Mouse (Mus musculus): ENCODE data around the gene Sprr2i. TPM values are rescaled to one million over a fixed set of nuclear protein-coding genes. Genes with fewer than 3 reads are reported as not detected.

The Sprr2i gene
- total RNA-seq (2021) = not detected
- long read RNA-seq, experiment 1 = 0 reads
- long read RNA-seq, experiment 2 = 0 reads

GRCm38 (mm10) chr3:92407691-92408090 lies at the start of gene Sprr2i:
Gene Sprr2i (plus strand): TSS chr3:92407991.
- DNase-seq = no peak
- intact Hi-C loops (cut with DNase I) = no loop called here

- intact Hi-C loops (cut with DNase I) = no loop called here
- DNase-seq = no peak
Observed at GRCm38 (mm10) chr3:92361619-92362018, 46.2 kb upstream of the Sprr2i start.

- intact Hi-C loops (cut with DNase I) = no loop called here
Observed at GRCm38 (mm10) chr3:92364887-92365286, 42.9 kb upstream of the Sprr2i start, which contains the start of gene Sprr2f. Gene Sprr2f (plus strand): TSS chr3:92365187.

GRCm38 (mm10) chr3:92373613-92374012 lies 34.2 kb upstream of the Sprr2i start:
- no peak for DNase-seq
- intact Hi-C loops (cut with DNase I) = no loop called here

More at GRCm38 (mm10) chr3:92364887-92365286, 42.9 kb upstream of the Sprr2i start, which contains the start of gene Sprr2f:
- DNase-seq = no peak

GRCm38 (mm10) chr3:92385385-92385784 lies 22.4 kb upstream of the Sprr2i start, which contains the start of gene Sprr2h:
Gene Sprr2h (plus strand): TSS chr3:92385685.
- no peak for DNase-seq
- intact Hi-C loops (cut with DNase I) = no loop called here

- no peak for DNase-seq
- intact Hi-C loops (cut with DNase I) = no loop called here
Observed at GRCm38 (mm10) chr3:92394301-92394700, 13.5 kb upstream of the Sprr2i start.

GRCm38 (mm10) chr3:92417782-92418181 lies 10.0 kb downstream of the Sprr2i start, which contains the start of gene Sprr2j-ps:
Gene Sprr2j-ps (plus strand): TSS chr3:92418082.
- intact Hi-C loops (cut with DNase I) = no loop called here
- no peak for DNase-seq

GRCm38 (mm10) chr3:92429323-92429722 lies 21.5 kb downstream of the Sprr2i start, which contains the start of gene Gm9774:
Gene Gm9774 (minus strand): TSS chr3:92429423.
- intact Hi-C loops (cut with DNase I) = no loop called here
- DNase-seq = no peak

- intact Hi-C loops (cut with DNase I) = no loop called here
- no peak for DNase-seq
Observed at GRCm38 (mm10) chr3:92432282-92432681, 24.5 kb downstream of the Sprr2i start, which contains the start of gene Sprr2k. Gene Sprr2k (plus strand): TSS chr3:92432582.

GRCm38 (mm10) chr3:92438689-92439088 lies 30.9 kb downstream of the Sprr2i start, which contains the start of gene Sprr1b:
Gene Sprr1b (minus strand): TSS chr3:92438789.
- intact Hi-C loops (cut with DNase I) = no loop called here
- DNase-seq = no peak

GRCm38 (mm10) chr3:92440177-92440576 lies 32.4 kb downstream of the Sprr2i start:
- intact Hi-C loops (cut with DNase I) = no loop called here
- no peak for DNase-seq

GRCm38 (mm10) chr3:92455151-92455550 lies 47.4 kb downstream of the Sprr2i start:
- intact Hi-C loops (cut with DNase I) = no loop called here
- no peak for DNase-seq

GRCm38 (mm10) chr3:92458620-92459019 lies 50.8 kb downstream of the Sprr2i start, which contains the start of gene Sprr3:
Gene Sprr3 (minus strand): TSS chr3:92458720.
- intact Hi-C loops (cut with DNase I) = no loop called here
- no peak for DNase-seq

Other genes with a start within 250 kb of the Sprr2i start
- not detected for gene Sprr2a1, start 192.2 kb upstream of the Sprr2i start, total RNA-seq (2021)
- gene Sprr2a2, start 192.1 kb upstream of the Sprr2i start, total RNA-seq (2021) = not detected
- gene Sprr2a3, start 122.6 kb upstream of the Sprr2i start, total RNA-seq (2021) = not detected
- not detected for gene Sprr2b, start 91.4 kb upstream of the Sprr2i start, total RNA-seq (2021)
- gene Sprr2d, start 68.9 kb upstream of the Sprr2i start, total RNA-seq (2021) = not detected
- gene Sprr2e, start 55.8 kb upstream of the Sprr2i start, total RNA-seq (2021) = not detected
- not detected for gene Sprr2f, start 42.8 kb upstream of the Sprr2i start, total RNA-seq (2021)
- gene Sprr2h, start 22.3 kb upstream of the Sprr2i start, total RNA-seq (2021) = not detected
- gene Sprr2j-ps, start 10.1 kb downstream of the Sprr2i start, total RNA-seq (2021) = not detected
- gene Gm9774, start 21.4 kb downstream of the Sprr2i start, total RNA-seq (2021) = 1 to 10 TPM; 2.2 to 2.9 TPM
- gene Sprr2k, start 24.6 kb downstream of the Sprr2i start, total RNA-seq (2021) = not detected
- gene Sprr1b, start 30.8 kb downstream of the Sprr2i start, total RNA-seq (2021) = not detected
- not detected for gene Sprr3, start 50.7 kb downstream of the Sprr2i start, total RNA-seq (2021)
- gene Sprr1a, start 77.9 kb downstream of the Sprr2i start, total RNA-seq (2021) = not detected
- not detected for gene Sprr4, start 92.5 kb downstream of the Sprr2i start, total RNA-seq (2021)
- gene 2310046K23Rik, start 126.5 kb downstream of the Sprr2i start, total RNA-seq (2021) = not detected
- gene Ivl, start 165.7 kb downstream of the Sprr2i start, total RNA-seq (2021) = not detected
- gene Smcp, start 181.0 kb downstream of the Sprr2i start, total RNA-seq (2021) = not detected
- not detected for gene 2210017I01Rik, start 199.5 kb downstream of the Sprr2i start, total RNA-seq (2021)
- not detected for gene Lce6a, start 213.7 kb downstream of the Sprr2i start, total RNA-seq (2021)
- not detected for gene Lce1a1, start 240.3 kb downstream of the Sprr2i start, total RNA-seq (2021)
- not detected for gene Lce1b, start 248.9 kb downstream of the Sprr2i start, total RNA-seq (2021)

Measured in gastrocnemius, postnatal 36 days (tissue).